Mouse (Mus musculus): ENCODE results near the gene Hsph1.

DNA sequence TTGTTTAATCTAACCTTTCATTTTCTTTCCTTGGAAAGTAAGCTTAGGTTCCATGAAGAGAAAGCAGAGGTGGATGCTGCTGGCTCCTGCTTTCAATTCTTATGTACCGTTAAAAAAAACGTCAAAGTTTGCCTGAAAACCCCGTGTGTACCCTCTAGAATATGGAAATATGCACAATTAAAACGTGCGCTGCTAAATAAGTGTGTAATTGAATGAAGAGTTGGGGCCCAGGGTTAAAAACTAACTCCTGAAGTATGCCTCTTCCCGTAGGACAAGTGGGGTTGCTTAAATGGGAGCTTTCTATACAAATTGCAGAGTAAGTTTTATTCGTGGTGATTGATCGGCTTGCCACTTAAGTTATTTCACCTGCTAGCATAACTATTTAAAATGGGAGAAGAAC is 1.1 kb upstream of the Hsph1 start:
- TF ChIP-seq EP300 (IDR thresholded peaks at IDR 0.05; ENCODE audit: low read depth) (no peak), CTCF (IDR thresholded peaks at IDR 0.05; ENCODE audit: low read depth) (no peak)

Measured in liver, embryonic 14.5 days (tissue).